Mouse (Mus musculus) embryonic facial prominence, embryonic 12.5 days (tissue): ENCODE measurements around the gene Ggnbp2. TPM values are rescaled to one million over a fixed set of nuclear protein-coding genes. Genes with fewer than 3 reads are reported as not detected.

ENCODE experiments used
- ATAC-seq: fragments of 200-750 bp; cut with Nextera tagmentation; 2 replicates; pipeline ENCODE4 v1.8.0; 2017; ENCODE audit not compliant: insufficient number of reproducible peaks, insufficient read depth, low FRiP score, low TSS enrichment
- H3K27ac ChIP-seq: fragments of 300-500 bp; sonication (generic); 2 replicates; pipeline ENCODE4 v1.5.1; 2016; ENCODE audit warnings: mild to moderate bottlenecking
- H3K27me3 ChIP-seq: fragments of 300-500 bp; sonication (generic); 2 replicates; pipeline ENCODE4 v1.6.1; 2016; ENCODE audit warnings: mild to moderate bottlenecking, moderate library complexity
- H3K36me3 ChIP-seq: fragments of 300-500 bp; sonication (generic); 2 replicates; pipeline ENCODE4 v1.6.1; 2016; ENCODE audit warnings: mild to moderate bottlenecking
- H3K4me1 ChIP-seq: fragments of 300-500 bp; sonication (generic); 2 replicates; pipeline ENCODE4 v1.6.1; 2016
- H3K4me2 ChIP-seq: fragments of 300-500 bp; sonication (generic); replicated peaks from 2 replicates; pipeline ENCODE4 v1.6.1; 2016; ENCODE audit warnings: mild to moderate bottlenecking, moderate library complexity
- H3K4me3 ChIP-seq: fragments of 300-500 bp; sonication (generic); 2 replicates; pipeline ENCODE4 v1.5.1; 2016; ENCODE audit warnings: mild to moderate bottlenecking
- H3K9ac ChIP-seq: fragments of 300-500 bp; sonication (generic); 2 replicates; pipeline ENCODE4 v1.6.1; 2016; ENCODE audit warnings: mild to moderate bottlenecking, moderate library complexity
- H3K9me3 ChIP-seq: fragments of 300-500 bp; sonication (generic); 2 replicates; pipeline ENCODE4 v1.6.1; 2016; ENCODE audit warnings: mild to moderate bottlenecking, moderate library complexity
- WGBS: fragments of 180-500 bp; shearing (Covaris S2); methylation state at CpG from one replicate; pipeline ENCODE4 v1.1.7; 2016; 5-methylcytosine and 5-hydroxymethylcytosine counted together
- polyA plus RNA-seq: library from polyadenylated mRNA; unstranded; fragments of >200 nt; fragmentation: Nextera tagmentation; extraction: Ambion mirVana; gene quantifications from 2 replicates; pipeline ENCODE4 v1.2.1, GENCODE M21; 2016

Gene Ggnbp2
- polyA plus RNA-seq, 1 experiment from 2014 or later, result 75.1 TPM

GRCm38 (mm10) chr11:84821131-84821770, 49.4 kb downstream of the Ggnbp2 start:
- Histone ChIP-seq H3K9ac (no peak overlapping the region), H3K27me3 (no peaks in the 10 kb centered on the region), H3K27ac (no peak overlapping the region), H3K4me1 (peaks cover 3% of the 10 kb centered on the region; the same call in 1 of the 2 replicates), H3K4me2 (no peak overlapping the region), H3K4me3 (no peak overlapping the region), H3K36me3 (no peaks in the 10 kb centered on the region), H3K9me3 (no peaks in the 10 kb centered on the region)
- 90% methylated on average over 9 of the region's 9 CpGs for WGBS
- ATAC-seq, result no peak

- ATAC-seq, result peak; percentile 70
- no peaks in the 10 kb centered on the region for H3K36me3 ChIP-seq
- WGBS, result under 1% methylated on average over 55 of the region's 55 CpGs
- H3K9ac ChIP-seq, result peak within 1 kb of the TSS; percentile 61
- H3K4me2 ChIP-seq, result peak within 1 kb of the TSS; percentile 98
- H3K9me3 ChIP-seq, result no peaks in the 10 kb centered on the region
- no peaks in the 10 kb centered on the region for H3K27me3 ChIP-seq
- peak within 1 kb of the TSS; percentile 58; the same call in 1 of the 2 replicates for H3K27ac ChIP-seq
- peaks cover 3% of the 10 kb centered on the region; the same call in 1 of the 2 replicates for H3K4me1 ChIP-seq
- peak within 1 kb of the TSS; percentile 70 for H3K4me3 ChIP-seq
These were observed 51.5 kb downstream of the Ggnbp2 start, which contains the start of gene Mrm1 for GRCm38 (mm10) chr11:84818961-84819692. Mrm1 (minus strand) TSS chr11:84819515.

GRCm38 (mm10) chr11:84818085-84818960, 52.3 kb downstream of the Ggnbp2 start:
- Histone ChIP-seq H3K9ac (peak overlapping the region; percentile 61), H3K27me3 (no peaks in the 10 kb centered on the region), H3K4me1 (no peaks in the 10 kb centered on the region; the same call in 1 of the 2 replicates), H3K27ac (peak overlapping the region; percentile 58; the same call in 1 of the 2 replicates), H3K36me3 (no peaks in the 10 kb centered on the region), H3K4me3 (peak overlapping the region; percentile 70), H3K4me2 (peak overlapping the region; percentile 98), H3K9me3 (no peaks in the 10 kb centered on the region)
- peak; percentile 49; the same call in 1 of the 2 replicates for ATAC-seq
- WGBS, result under 1% methylated on average over 39 of the region's 39 CpGs

GRCm38 (mm10) chr11:84817362-84817761, 53.3 kb downstream of the Ggnbp2 start:
- no peak for ATAC-seq
- Histone ChIP-seq H3K4me2 (no peak overlapping the region), H3K36me3 (no peaks in the 10 kb centered on the region), H3K4me1 (no peaks in the 10 kb centered on the region; the same call in 1 of the 2 replicates), H3K4me3 (no peak overlapping the region), H3K27ac (no peak overlapping the region), H3K9me3 (no peaks in the 10 kb centered on the region), H3K27me3 (no peaks in the 10 kb centered on the region), H3K9ac (no peak overlapping the region)
- WGBS, result 83% methylated on average over 6 of the region's 6 CpGs

- H3K36me3 ChIP-seq, result no peaks in the 10 kb centered on the region
- H3K9me3 ChIP-seq, result no peaks in the 10 kb centered on the region
- H3K4me1 ChIP-seq, result no peaks in the 10 kb centered on the region
- H3K9ac ChIP-seq, result no peak overlapping the region
- no peak overlapping the region for H3K4me3 ChIP-seq
- no peak for ATAC-seq
- H3K27ac ChIP-seq, result no peak overlapping the region
- H3K27me3 ChIP-seq, result no peaks in the 10 kb centered on the region
- 55% methylated on average over 13 of the region's 13 CpGs for WGBS
- H3K4me2 ChIP-seq, result no peak overlapping the region
These were observed 56.7 kb downstream of the Ggnbp2 start for GRCm38 (mm10) chr11:84813724-84814510.

GRCm38 (mm10) chr11:84804373-84804772, 66.2 kb downstream of the Ggnbp2 start:
- Histone ChIP-seq H3K27ac (no peak overlapping the region), H3K9me3 (no peaks in the 10 kb centered on the region), H3K4me1 (no peaks in the 10 kb centered on the region), H3K4me2 (no peak overlapping the region), H3K36me3 (no peaks in the 10 kb centered on the region), H3K4me3 (no peak overlapping the region), H3K27me3 (no peaks in the 10 kb centered on the region), H3K9ac (no peak overlapping the region)
- WGBS, result 91% methylated on average over 4 of the region's 4 CpGs
- no peak for ATAC-seq

- Histone ChIP-seq H3K4me1 (0 out of 2 replicates have a peak, but pooled peaks cover 5% of the 10 kb centered on the region), H3K4me3 (no peak overlapping the region), H3K27ac (no peak overlapping the region), H3K9me3 (no peaks in the 10 kb centered on the region), H3K36me3 (no peaks in the 10 kb centered on the region), H3K4me2 (no peak overlapping the region), H3K27me3 (0 out of 2 replicates have a peak, but pooled peaks cover 7% of the 10 kb centered on the region), H3K9ac (no peak overlapping the region)
- ATAC-seq, result no peak
- WGBS, result 21% methylated on average over 21 of the region's 21 CpGs
These were observed 72.8 kb downstream of the Ggnbp2 start for GRCm38 (mm10) chr11:84797627-84798353.

GRCm38 (mm10) chr11:84797026-84797425, 73.6 kb downstream of the Ggnbp2 start:
- Histone ChIP-seq H3K9ac (no peak overlapping the region), H3K27me3 (0 out of 2 replicates have a peak, but pooled peaks cover 7% of the 10 kb centered on the region), H3K27ac (no peak overlapping the region), H3K9me3 (no peaks in the 10 kb centered on the region), H3K4me2 (no peak overlapping the region), H3K4me1 (0 out of 2 replicates have a peak, but pooled peaks cover 5% of the 10 kb centered on the region), H3K36me3 (no peaks in the 10 kb centered on the region), H3K4me3 (no peak overlapping the region)
- WGBS, result 40% methylated on average over 10 of the region's 10 CpGs
- ATAC-seq, result no peak

- Histone ChIP-seq H3K4me1 (0 out of 2 replicates have a peak, but pooled peaks cover 5% of the 10 kb centered on the region), H3K9me3 (no peaks in the 10 kb centered on the region), H3K9ac (no peak overlapping the region), H3K4me2 (peak overlapping the region; percentile 42), H3K27me3 (0 out of 2 replicates have a peak, but pooled peaks cover 7% of the 10 kb centered on the region), H3K27ac (no peak overlapping the region), H3K36me3 (no peaks in the 10 kb centered on the region), H3K4me3 (0 out of 2 replicates have a peak overlapping the region, but pooled peaks have one; percentile 16)
- peak; percentile 78 for ATAC-seq
- WGBS, result 11% methylated on average over 17 of the region's 17 CpGs
These were observed 76.0 kb downstream of the Ggnbp2 start for GRCm38 (mm10) chr11:84794496-84795113.

GRCm38 (mm10) chr11:84793545-84793944, 77.1 kb downstream of the Ggnbp2 start:
- ATAC-seq, result no peak
- Histone ChIP-seq H3K9ac (no peak overlapping the region), H3K4me3 (no peak overlapping the region), H3K4me2 (no peak overlapping the region), H3K4me1 (0 out of 2 replicates have a peak, but pooled peaks cover 5% of the 10 kb centered on the region), H3K9me3 (no peaks in the 10 kb centered on the region), H3K36me3 (no peaks in the 10 kb centered on the region), H3K27ac (no peak overlapping the region), H3K27me3 (0 out of 2 replicates have a peak, but pooled peaks cover 7% of the 10 kb centered on the region)
